Mouse (Mus musculus) c-Kit-positive CD71-negative TER-119-negative erythroid progenitor cells, embryonic 14.5 days (primary cell): ENCODE measurements around the gene Cfap221.

Experiments used
- DNase-seq: peaks from one replicate; pipeline ENCODE4 v3.0.0-alpha.2; 2013; ENCODE audit warnings: low read depth

Gene Cfap221

GRCm38 (mm10) chr1:119902551-119903230 is 94.3 kb downstream of the Cfap221 start:
- no peak for DNase-seq

- DNase-seq = no peak
Measured at GRCm38 (mm10) chr1:119899195-119900123, 97.6 kb downstream of the Cfap221 start.

GRCm38 (mm10) chr1:119894936-119895335 is 102.1 kb downstream of the Cfap221 start:
- no peak for DNase-seq

GRCm38 (mm10) chr1:119893600-119893999 is 103.4 kb downstream of the Cfap221 start:
- DNase-seq = no peak

GRCm38 (mm10) chr1:119892933-119893332 is 104.1 kb downstream of the Cfap221 start:
- DNase-seq = no peak

GRCm38 (mm10) chr1:119891865-119892264 is 105.2 kb downstream of the Cfap221 start:
- DNase-seq = no peak

GRCm38 (mm10) chr1:119891149-119891548 is 105.9 kb downstream of the Cfap221 start:
- no peak for DNase-seq

- no peak for DNase-seq
Measured at GRCm38 (mm10) chr1:119889347-119889746, 107.7 kb downstream of the Cfap221 start.

GRCm38 (mm10) chr1:119886320-119886719 is 110.7 kb downstream of the Cfap221 start:
- no peak for DNase-seq

- DNase-seq = no peak
Measured at GRCm38 (mm10) chr1:119884272-119884671, 112.8 kb downstream of the Cfap221 start.

- no peak for DNase-seq
Measured at GRCm38 (mm10) chr1:119878909-119879308, 118.1 kb downstream of the Cfap221 start.

GRCm38 (mm10) chr1:119877469-119877868 is 119.6 kb downstream of the Cfap221 start:
- no peak for DNase-seq
